Mouse (Mus musculus) adrenal gland, postnatal 14 days (tissue): ENCODE measurements at regions not wholly inside any gene's neighbourhood (a gene's known extent, or its start where the extent isn't known, plus 50 kb on each side); places are given as distances from the start of the nearest gene placed in this dataset.
"Not testable (repeated sequence)": the region's sequence is repeated elsewhere in the genome, so short reads cannot be mapped to it uniquely, and the experiment has no call there.

Experiments used
- DNase-seq: peaks from one replicate; pipeline ENCODE4 v3.0.0; 2021; ENCODE audit warnings: mixed read lengths

DNA sequence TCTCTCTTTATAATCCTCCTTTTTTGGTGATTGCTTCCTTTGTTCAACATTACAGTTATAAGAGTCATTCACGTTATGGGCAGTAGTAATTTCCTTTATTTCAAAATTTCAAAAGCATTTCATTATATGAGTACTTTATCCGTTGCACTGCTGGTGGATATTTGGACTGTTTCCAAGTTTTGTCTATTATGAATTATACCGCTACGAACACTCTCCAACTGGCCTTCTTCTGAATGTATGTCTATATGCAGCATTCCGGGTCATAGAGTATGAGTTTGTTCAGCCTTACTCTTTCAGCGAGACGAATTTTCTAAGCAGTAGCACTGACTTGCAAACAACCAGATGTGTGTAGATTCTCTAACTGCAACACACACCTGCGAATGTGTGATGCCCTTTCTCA lies 57.8 kb downstream of the Dusp6 start:
- DNase-seq, result no peak

DNA sequence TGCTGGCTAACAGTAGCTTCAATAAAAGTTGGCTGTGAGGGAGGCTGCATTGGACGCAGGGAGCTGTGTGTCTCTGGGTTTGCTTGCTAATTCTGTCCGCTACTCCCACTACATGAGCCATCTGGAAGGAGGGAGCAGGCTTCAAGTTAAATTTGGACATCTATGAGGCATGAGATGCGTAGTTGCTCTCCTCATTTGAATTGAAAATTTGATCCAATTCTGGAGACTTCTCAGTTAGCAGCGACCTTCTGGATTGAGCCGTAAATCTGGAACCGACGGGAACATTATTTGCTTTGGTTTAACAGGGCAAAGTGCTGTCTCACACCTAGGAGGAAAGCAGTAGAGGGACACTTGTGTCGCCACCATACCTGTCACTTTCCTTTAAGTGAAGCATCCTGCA lies 60.3 kb downstream of the Dusp6 start:
- no peak for DNase-seq

DNA sequence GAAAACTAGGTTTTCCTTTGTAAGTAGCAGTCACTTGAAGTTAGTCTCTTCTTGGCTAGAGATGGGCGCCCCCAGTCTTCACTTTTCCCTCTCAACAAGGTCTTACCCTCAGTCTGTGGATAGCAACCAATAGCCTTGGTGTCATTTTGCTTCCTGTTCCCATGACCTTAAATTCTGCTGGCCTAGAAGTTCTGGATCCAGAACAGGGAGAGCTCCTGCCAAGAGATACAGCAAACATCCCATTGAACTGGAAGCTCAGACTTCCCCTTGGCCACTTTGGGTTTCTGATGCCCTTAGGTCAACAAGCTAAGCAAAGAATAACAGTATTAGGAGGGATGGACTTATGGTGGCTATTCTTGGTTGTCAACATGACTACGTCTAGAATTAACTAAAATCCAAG lies 64.5 kb downstream of the Dusp6 start:
- peak; percentile 6 for DNase-seq

- no peak for DNase-seq
Observed at GRCm38 (mm10) chr10:99328568-99328967, 65.5 kb downstream of the Dusp6 start.

- no peak for DNase-seq
Observed at GRCm38 (mm10) chr10:99329469-99329868, 66.4 kb downstream of the Dusp6 start.

DNA sequence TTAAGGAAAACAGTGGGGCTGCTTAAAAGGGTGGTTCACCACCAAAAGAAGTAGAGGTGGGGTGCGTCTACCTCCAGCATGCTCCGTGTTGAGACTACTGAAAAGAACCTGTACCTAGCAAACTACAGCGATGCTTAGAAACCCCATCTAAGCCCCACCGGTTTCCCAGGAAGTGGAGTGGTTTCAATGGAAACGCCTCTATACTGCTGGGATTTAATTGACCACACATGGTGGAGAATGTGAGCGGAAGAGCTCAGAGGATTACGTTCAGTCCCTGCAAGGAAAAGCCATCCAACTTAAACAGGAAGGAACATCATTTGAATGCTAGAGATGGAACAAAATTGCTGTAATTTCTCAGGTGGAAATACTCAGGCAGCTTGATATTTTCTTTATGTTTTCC lies 67.5 kb downstream of the Dusp6 start:
- DNase-seq, result no peak

DNA sequence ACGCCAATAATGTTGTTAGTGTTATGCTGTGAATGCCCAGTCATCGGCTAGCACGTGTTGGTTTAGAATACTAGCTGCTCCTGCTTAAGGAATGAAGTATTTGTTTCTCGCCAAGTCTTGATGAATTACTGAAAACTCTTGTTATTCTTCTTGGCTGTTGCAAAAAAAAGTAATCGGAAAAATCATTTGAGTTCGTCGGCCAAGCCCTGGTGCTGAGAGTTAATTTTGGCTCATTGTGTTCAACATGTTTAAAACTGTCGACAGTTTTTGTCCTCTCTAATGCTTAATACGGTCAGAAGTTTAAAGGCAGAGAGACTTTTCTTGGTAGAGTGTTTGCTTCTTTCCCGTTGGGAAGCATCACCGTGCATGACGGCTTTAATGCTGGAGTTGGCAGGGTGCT lies 68.8 kb downstream of the Dusp6 start:
- no peak for DNase-seq

DNA sequence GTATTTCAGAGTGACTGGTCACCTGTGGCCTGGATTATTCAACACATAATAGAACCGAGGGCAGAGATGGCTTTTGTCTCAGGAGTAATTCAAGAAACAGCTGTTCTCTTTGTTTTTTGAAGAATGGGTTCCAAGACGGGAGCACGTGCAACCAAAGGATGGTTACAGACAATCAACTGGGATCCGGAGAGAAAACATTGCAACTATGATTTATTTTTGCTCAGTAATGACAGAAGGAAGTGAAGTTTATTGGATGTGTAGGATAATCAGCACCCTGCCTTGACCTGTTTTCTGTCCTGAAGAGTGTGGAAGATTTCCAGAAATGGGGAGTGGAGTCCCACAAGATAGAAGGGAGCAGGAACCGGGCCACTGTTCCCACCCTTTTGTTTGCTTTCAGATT lies 70.8 kb downstream of the Dusp6 start:
- no peak for DNase-seq

GRCm38 (mm10) chr10:99336091-99336490 lies 73.1 kb downstream of the Dusp6 start:
- DNase-seq, result peak; percentile 57

GRCm38 (mm10) chr10:99338790-99339189 lies 75.8 kb downstream of the Dusp6 start:
- DNase-seq, result not testable (repeated sequence)

DNA sequence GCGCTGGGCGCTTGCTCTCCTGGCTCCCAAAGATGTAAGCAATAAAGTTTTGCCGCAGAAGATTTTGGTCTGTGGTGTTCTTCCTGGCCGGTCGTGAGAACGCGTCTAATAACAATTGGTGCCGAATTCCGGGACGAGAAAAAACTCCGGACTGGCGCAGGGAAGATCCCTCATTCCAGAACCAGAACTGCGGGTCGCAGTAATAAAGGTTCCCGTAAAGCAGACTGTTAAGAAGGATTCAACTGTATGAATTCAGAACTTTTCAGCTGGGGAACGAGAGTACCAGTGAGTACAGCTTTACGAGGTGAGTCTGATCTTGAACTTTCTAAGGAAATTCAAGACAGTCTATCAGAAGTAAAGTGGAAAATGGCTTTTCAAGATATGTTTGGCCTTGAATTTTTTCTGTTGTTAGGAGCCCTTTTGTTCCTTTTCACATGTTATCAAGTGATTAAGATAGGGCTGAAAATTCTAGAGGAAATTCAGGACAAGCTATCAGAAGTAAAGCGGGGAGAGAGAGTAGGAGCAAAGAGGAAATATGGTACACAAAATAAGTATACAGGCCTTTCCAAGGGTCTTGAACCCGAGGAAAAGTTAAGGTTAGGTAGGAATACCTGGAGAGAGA lies 76.4 kb downstream of the Dusp6 start:
- DNase-seq, result not testable (repeated sequence)

DNA sequence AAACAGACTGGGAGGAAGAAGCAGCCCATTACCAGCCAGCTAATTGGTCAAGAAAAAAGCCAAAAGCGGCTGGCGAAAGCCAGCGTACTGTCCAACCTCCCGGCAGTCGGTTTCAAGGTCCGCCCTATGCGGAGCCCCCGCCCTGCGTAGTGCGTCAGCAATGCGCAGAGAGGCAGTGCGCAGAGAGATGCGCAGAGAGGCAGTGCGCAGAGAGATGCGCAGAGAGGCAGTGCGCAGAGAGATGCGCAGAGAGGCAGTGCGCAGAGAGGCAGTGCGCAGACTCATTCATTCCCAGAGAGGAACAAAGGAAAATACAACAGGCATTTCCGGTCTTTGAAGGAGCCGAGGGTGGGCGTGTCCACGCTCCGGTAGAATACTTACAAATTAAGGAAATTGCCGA lies 77.0 kb downstream of the Dusp6 start:
- DNase-seq, result not testable (repeated sequence)

- no peak for DNase-seq
Observed at GRCm38 (mm10) chr10:99349125-99349716, 86.2 kb downstream of the Dusp6 start.

DNA sequence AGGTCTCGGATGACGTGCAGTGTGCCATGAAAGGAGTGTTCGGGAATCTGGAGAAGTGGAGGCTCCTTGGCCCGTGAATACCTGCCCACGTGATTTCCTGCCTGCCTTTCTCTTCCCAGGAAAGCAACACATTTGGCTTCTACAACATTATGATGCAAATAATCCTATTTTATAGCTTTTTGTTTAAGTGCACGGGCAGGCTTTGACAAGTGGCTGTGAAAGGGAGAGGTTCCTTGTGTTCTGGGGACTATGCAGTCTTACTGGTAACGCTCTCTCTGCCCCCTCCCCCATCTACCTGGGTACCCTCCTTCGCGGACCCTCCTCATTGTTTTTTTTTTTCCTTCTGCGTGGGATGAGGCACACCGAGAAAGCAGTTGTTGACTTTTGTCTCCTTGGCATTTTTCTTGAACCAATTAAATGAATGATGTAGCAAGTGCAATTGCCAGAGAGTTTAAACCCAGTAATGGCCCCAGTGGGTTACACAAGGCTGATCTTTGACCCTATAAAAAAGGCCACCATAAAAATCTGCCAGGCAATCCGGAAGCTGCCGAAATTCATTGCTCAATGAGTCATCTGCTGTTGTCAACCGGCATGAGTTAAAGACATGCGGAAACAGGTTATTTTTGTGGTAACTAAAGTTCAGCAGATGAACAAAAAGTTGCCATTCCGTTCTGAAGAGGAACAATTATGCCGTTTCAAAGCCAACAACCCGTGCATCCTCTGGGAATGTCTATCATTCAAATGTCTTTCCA lies 90.7 kb downstream of the Dusp6 start:
- DNase-seq, result peak; percentile 63

GRCm38 (mm10) chr10:99354352-99354751 lies 91.3 kb downstream of the Dusp6 start:
- no peak for DNase-seq

DNA sequence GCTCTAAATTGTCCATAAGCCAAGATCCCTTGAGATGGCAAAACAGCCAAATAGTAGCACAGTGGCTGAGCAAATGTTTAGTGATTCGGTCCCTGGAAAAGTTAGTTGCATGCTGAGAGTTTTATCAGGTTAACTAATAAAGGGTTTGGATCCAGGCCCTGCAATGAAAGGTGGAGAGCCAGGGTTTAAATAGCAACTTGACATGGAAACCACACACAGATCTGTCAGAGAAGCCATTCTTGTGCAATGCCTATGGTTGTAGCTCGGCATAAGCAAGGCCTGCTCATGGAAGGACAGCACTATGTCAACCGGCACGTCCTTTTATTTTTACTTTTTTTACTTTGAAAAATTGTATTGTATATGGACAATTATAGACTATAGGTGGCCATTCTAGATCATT lies 92.3 kb downstream of the Dusp6 start:
- DNase-seq, result no peak

- DNase-seq, result no peak
Observed at GRCm38 (mm10) chr10:99356221-99356620, 93.2 kb downstream of the Dusp6 start.

GRCm38 (mm10) chr10:99356883-99357282 lies 93.9 kb downstream of the Dusp6 start:
- DNase-seq, result no peak

- DNase-seq, result no peak
Observed at GRCm38 (mm10) chr10:99357347-99357746, 94.3 kb downstream of the Dusp6 start.

GRCm38 (mm10) chr10:99358256-99358655 lies 95.2 kb downstream of the Dusp6 start:
- DNase-seq, result no peak

DNA sequence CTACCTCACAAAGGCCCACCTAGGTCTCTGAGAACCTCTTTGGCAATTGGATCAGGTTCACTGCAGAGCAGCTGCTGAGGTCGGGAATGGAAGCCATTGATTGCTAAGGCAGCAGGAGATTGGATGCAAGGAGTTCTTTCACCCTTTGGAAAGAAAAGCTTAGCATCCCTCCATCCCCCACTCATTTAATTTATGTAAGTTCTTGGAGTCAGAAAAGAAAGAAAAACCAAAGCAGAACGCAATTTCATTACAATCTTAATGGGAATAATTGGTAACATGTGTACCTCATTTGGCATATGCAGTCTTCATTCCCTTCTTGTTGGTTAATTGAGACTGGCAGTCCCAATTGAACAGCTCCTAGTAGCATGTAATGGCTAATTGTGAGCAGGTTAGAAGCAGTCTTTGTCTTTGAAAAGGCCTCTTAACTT lies 96.4 kb downstream of the Dusp6 start:
- no peak for DNase-seq

- DNase-seq, result not testable (repeated sequence)
Observed at GRCm38 (mm10) chr10:99360601-99361000, 97.6 kb downstream of the Dusp6 start.

GRCm38 (mm10) chr10:99366162-99366561 lies 103.1 kb downstream of the Dusp6 start:
- no peak for DNase-seq

DNA sequence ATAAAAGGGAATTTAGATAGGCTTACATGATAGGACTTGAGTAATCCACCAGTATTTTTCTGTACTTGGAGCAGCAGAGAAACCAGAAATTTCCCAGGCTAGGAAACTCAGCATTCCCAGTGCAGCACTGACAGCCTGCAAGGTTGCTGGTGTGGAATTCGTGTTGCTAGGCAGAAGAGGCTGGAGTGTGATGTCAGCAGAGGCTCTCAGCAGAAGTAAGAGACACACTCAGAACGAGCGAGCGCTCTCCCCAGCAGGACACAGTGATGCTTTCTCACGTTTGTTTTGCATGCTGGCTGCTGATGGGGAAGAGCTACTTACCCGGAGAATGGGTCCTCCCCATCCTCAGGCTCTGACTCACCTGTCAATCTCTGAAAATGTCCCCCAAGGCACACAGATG lies 104.7 kb downstream of the Dusp6 start:
- no peak for DNase-seq
